Mouse (Mus musculus) intestine, embryonic 16.5 days (tissue): ENCODE measurements at regions not wholly inside any gene's neighbourhood (a gene's known extent, or its start where the extent isn't known, plus 50 kb on each side); places are given as distances from the start of the nearest gene placed in this dataset.

Experiments used
- ATAC-seq: fragments of 200-750 bp; cut with Nextera tagmentation; 2 replicates; pipeline ENCODE4 v1.8.0; 2017; ENCODE audit warnings: moderate TSS enrichment, moderate library complexity
- H3K27ac ChIP-seq: fragments of 300-500 bp; sonication (generic); 2 replicates; pipeline ENCODE4 v1.5.1; 2014; ENCODE audit warnings: mild to moderate bottlenecking, low read length
- H3K27me3 ChIP-seq: fragments of 300-500 bp; sonication (generic); replicated peaks from 2 replicates; pipeline ENCODE4 v1.6.1; 2014; ENCODE audit warnings: low read length, control low read depth, mixed read lengths; ENCODE audit not compliant: control insufficient read depth, insufficient read depth
- H3K36me3 ChIP-seq: fragments of 300-500 bp; sonication (generic); 2 replicates; pipeline ENCODE4 v1.6.1; 2014; ENCODE audit warnings: low read length, control low read depth; ENCODE audit not compliant: control insufficient read depth, insufficient read depth
- H3K4me1 ChIP-seq: fragments of 300-500 bp; sonication (generic); 2 replicates; pipeline ENCODE4 v1.6.1; 2014; ENCODE audit warnings: low read length, control low read depth, mixed read lengths; ENCODE audit not compliant: control insufficient read depth, insufficient read depth
- H3K4me2 ChIP-seq: fragments of 300-500 bp; sonication (generic); 2 replicates; pipeline ENCODE4 v1.6.1; 2014; ENCODE audit warnings: low read depth, low read length, control low read depth
- H3K4me3 ChIP-seq: fragments of 300-500 bp; sonication (generic); 2 replicates; pipeline ENCODE4 v1.5.1; 2014; ENCODE audit warnings: mild to moderate bottlenecking, low read length
- H3K9ac ChIP-seq: fragments of 300-500 bp; sonication (generic); 2 replicates; pipeline ENCODE4 v1.6.1; 2014; ENCODE audit warnings: low read depth, low read length
- H3K9me3 ChIP-seq: fragments of 300-500 bp; sonication (generic); 2 replicates; pipeline ENCODE4 v1.6.1; 2016; ENCODE audit warnings: low read length, control low read depth; ENCODE audit not compliant: control insufficient read depth
- WGBS: fragments of 180-500 bp; shearing (Covaris S2); extraction: QIAGEN DNeasy Blood & Tissue Kit; methylation state at CpG from one replicate; pipeline ENCODE4 v1.1.7; 2014; 5-methylcytosine and 5-hydroxymethylcytosine counted together

GRCm38 (mm10) chr15:62171632-62172031 lies 1248.8 kb upstream of the A1bg start:
- no peaks in the 10 kb centered on the region for H3K27me3 ChIP-seq
- H3K4me3 ChIP-seq, result no peak overlapping the region
- no peak overlapping the region for H3K9ac ChIP-seq
- H3K9me3 ChIP-seq, result no peaks in the 10 kb centered on the region
- H3K27ac ChIP-seq, result no peak overlapping the region
- ATAC-seq, result no peak
- H3K36me3 ChIP-seq, result no peaks in the 10 kb centered on the region
- no peak overlapping the region for H3K4me2 ChIP-seq
- H3K4me1 ChIP-seq, result no peaks in the 10 kb centered on the region
- WGBS, result 60% methylated on average over 7 of the region's 7 CpGs

- WGBS, result 69% methylated on average over 2 of the region's 2 CpGs
- ATAC-seq, result no peak
These were observed 1248.4 kb upstream of the A1bg start for GRCm38 (mm10) chr15:62171167-62171566.

GRCm38 (mm10) chr15:62170337-62170736 lies 1247.5 kb upstream of the A1bg start:
- Histone ChIP-seq H3K36me3 (no peaks in the 10 kb centered on the region), H3K4me1 (no peaks in the 10 kb centered on the region), H3K9ac (no peak overlapping the region), H3K27me3 (no peaks in the 10 kb centered on the region), H3K9me3 (no peaks in the 10 kb centered on the region), H3K4me2 (no peak overlapping the region), H3K27ac (no peak overlapping the region), H3K4me3 (no peak overlapping the region)
- no peak for ATAC-seq
- 93% methylated on average over 4 of the region's 4 CpGs for WGBS

More at GRCm38 (mm10) chr15:62171167-62171566, 1248.4 kb upstream of the A1bg start:
- H3K4me2 ChIP-seq, result no peak overlapping the region
- H3K9ac ChIP-seq, result no peak overlapping the region
- no peaks in the 10 kb centered on the region for H3K27me3 ChIP-seq
- H3K9me3 ChIP-seq, result no peaks in the 10 kb centered on the region
- H3K27ac ChIP-seq, result no peak overlapping the region
- no peaks in the 10 kb centered on the region for H3K36me3 ChIP-seq
- H3K4me1 ChIP-seq, result no peaks in the 10 kb centered on the region
- no peak overlapping the region for H3K4me3 ChIP-seq

GRCm38 (mm10) chr15:62169591-62170019 lies 1246.8 kb upstream of the A1bg start:
- ATAC-seq, result no peak
- Histone ChIP-seq H3K36me3 (no peaks in the 10 kb centered on the region), H3K9ac (no peak overlapping the region), H3K4me3 (no peak overlapping the region), H3K9me3 (no peaks in the 10 kb centered on the region), H3K27me3 (no peaks in the 10 kb centered on the region), H3K27ac (no peak overlapping the region), H3K4me1 (no peaks in the 10 kb centered on the region), H3K4me2 (no peak overlapping the region)
- WGBS, result 89% methylated on average over 3 of the region's 3 CpGs

GRCm38 (mm10) chr15:62168958-62169590 lies 1246.3 kb upstream of the A1bg start:
- WGBS, result 91% methylated on average over 8 of the region's 8 CpGs
- Histone ChIP-seq H3K9ac (no peak overlapping the region), H3K9me3 (no peaks in the 10 kb centered on the region), H3K36me3 (no peaks in the 10 kb centered on the region), H3K4me2 (no peak overlapping the region), H3K4me1 (no peaks in the 10 kb centered on the region), H3K27ac (no peak overlapping the region), H3K4me3 (no peak overlapping the region), H3K27me3 (no peaks in the 10 kb centered on the region)
- ATAC-seq, result no peak

- Histone ChIP-seq H3K4me2 (no peak overlapping the region), H3K36me3 (no peaks in the 10 kb centered on the region), H3K4me1 (no peaks in the 10 kb centered on the region), H3K9ac (no peak overlapping the region), H3K27me3 (no peaks in the 10 kb centered on the region), H3K4me3 (no peak overlapping the region), H3K9me3 (no peaks in the 10 kb centered on the region), H3K27ac (no peak overlapping the region)
- 96% methylated on average over 2 of the region's 2 CpGs for WGBS
- no peak for ATAC-seq
These were observed 1245.7 kb upstream of the A1bg start for GRCm38 (mm10) chr15:62168522-62168921.

- 88% methylated on average over 5 of the region's 5 CpGs for WGBS
- H3K27me3 ChIP-seq, result no peaks in the 10 kb centered on the region
These were observed 1244.0 kb upstream of the A1bg start for GRCm38 (mm10) chr15:62166786-62167185.

GRCm38 (mm10) chr15:62165826-62166500 lies 1243.2 kb upstream of the A1bg start:
- Histone ChIP-seq H3K9ac (no peak overlapping the region), H3K27me3 (no peaks in the 10 kb centered on the region), H3K4me2 (no peak overlapping the region), H3K4me1 (no peaks in the 10 kb centered on the region), H3K4me3 (no peak overlapping the region), H3K36me3 (no peaks in the 10 kb centered on the region), H3K9me3 (no peaks in the 10 kb centered on the region), H3K27ac (no peak overlapping the region)
- no peak for ATAC-seq
- 93% methylated on average over 10 of the region's 10 CpGs for WGBS

More at GRCm38 (mm10) chr15:62166786-62167185, 1244.0 kb upstream of the A1bg start:
- Histone ChIP-seq H3K9me3 (no peaks in the 10 kb centered on the region), H3K4me1 (no peaks in the 10 kb centered on the region), H3K4me2 (no peak overlapping the region), H3K4me3 (no peak overlapping the region), H3K9ac (no peak overlapping the region), H3K27ac (no peak overlapping the region), H3K36me3 (no peaks in the 10 kb centered on the region)
- no peak for ATAC-seq

GRCm38 (mm10) chr15:62164766-62165410 lies 1242.1 kb upstream of the A1bg start:
- Histone ChIP-seq H3K9ac (no peak overlapping the region), H3K4me2 (no peak overlapping the region), H3K4me1 (no peaks in the 10 kb centered on the region), H3K27me3 (no peaks in the 10 kb centered on the region), H3K27ac (no peak overlapping the region), H3K36me3 (no peaks in the 10 kb centered on the region), H3K9me3 (no peaks in the 10 kb centered on the region), H3K4me3 (no peak overlapping the region)
- ATAC-seq, result no peak
- WGBS, result 91% methylated on average over 9 of the region's 9 CpGs
